Mouse (Mus musculus) adrenal gland, adult (tissue): ENCODE measurements around the gene Adamts12.
A peak's percentile ranks its signal among the peaks of the same experiment; 100 is the strongest.

ENCODE experiments used
- DNase-seq, 2 experiments: peaks; one replicate each; pipeline ENCODE4 v3.0.0; 2022 to 2023; ENCODE audit warnings: low spot score in 1 of 2; ENCODE audit not compliant: inconsistent age in 2 of 2

Gene Adamts12

DNA sequence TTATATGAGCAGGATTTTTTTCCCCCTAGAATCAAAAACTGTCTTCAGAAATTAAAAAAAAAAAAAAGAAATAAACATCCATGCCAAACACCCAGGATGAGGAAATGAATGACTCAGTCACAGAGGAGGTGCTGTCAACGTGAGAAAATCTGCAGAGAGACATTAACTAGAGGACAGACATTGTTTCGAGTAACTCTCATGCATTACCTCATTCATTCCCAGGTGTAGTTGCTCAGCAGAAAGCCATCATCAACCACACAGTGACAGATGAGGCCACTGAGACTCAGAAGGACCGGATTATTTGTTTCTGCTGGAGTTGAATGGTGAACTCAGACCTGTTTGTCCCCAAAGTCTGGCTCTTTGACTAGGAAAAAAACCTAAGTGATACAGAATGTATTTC is 81.0 kb downstream of the Adamts12 start:
- no peak for DNase-seq

DNA sequence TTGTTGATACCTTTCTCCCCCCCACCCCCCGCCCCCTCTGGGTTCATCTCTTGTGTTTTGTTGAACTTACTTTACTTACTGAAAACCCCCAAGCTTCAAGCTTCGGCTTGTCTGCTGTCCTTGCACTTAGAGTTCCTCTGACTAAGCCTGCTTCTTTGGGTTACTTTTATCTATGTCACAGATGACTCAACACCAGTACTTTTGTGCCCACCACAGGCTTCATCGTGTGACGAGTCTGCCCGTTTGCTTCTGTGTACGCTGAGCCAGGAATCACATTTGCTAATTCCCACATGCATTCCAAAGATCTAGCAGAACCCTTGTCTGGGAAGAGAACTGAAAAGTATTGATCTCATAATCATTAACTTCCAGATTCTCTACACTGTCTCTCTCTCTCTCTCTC is 94.8 kb downstream of the Adamts12 start:
- DNase-seq = peak in 1 of 2 experiments; percentile 6

DNA sequence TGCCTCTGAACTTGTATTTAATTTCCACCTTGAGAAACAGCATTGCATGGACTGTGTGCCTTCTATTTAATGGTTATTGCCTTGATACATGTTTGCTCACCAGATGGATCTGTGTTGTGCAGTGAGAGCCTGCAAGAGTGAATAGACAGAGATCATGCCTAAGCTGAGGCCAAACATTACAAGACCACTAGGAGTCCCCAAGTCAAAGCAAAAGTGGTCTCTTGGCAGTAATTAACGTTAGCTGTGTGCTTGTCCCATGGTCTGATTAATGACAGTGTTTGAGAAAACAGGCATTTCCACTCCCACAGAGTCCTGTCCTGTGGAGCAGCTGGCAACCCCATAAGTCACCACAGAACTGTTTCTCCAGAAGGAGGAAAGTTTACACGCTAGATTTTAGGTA is 96.2 kb downstream of the Adamts12 start:
- no peak for DNase-seq

DNA sequence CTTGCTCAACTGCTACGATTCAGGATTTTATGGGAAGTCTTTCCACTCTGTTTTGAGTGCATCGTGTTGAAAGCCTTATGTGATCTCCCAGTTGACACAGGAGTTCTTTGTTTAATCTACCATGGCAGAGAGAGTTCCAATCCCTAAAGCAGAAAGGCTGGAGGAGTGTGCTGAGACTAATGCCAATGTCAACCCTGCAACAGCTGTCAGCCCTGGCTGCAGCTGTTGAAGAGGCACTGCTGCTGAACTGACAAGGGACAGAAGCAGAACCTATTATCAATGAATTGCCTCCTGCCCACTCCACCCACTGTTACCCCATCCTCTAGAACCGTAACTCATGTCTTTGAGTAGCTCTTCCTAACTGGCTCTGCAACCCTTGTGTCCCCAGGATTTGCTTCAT is 101.3 kb downstream of the Adamts12 start:
- DNase-seq = no peak

DNA sequence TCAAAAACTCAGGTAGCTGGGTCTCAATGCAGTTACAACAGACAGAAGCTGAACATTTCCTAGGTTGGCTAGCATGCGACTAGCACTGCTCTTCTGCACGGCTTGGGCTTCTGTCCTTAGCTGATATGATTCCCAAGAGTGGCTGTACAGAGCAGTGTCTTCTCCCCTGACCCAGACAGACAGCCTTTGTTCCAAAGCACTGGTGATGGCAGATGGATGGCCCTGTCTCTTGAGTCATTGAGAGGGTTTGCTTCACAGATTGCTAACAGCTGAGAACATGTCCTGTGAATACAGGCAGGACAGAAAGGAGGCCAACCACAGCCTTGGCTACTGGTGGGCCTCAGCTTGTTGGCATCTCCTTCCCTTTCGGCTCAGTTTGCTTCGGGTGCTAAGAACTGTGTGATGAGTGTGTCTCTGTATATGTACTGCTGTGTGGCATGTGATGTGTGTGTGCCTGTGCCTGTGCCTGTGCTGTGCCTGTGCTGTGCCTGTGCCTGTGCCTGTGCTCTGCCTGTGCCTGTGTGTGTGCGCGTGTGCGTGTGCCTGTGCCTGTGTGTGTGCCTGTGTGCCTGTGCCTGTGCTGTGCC is 109.4 kb downstream of the Adamts12 start:
- no peak for DNase-seq

DNA sequence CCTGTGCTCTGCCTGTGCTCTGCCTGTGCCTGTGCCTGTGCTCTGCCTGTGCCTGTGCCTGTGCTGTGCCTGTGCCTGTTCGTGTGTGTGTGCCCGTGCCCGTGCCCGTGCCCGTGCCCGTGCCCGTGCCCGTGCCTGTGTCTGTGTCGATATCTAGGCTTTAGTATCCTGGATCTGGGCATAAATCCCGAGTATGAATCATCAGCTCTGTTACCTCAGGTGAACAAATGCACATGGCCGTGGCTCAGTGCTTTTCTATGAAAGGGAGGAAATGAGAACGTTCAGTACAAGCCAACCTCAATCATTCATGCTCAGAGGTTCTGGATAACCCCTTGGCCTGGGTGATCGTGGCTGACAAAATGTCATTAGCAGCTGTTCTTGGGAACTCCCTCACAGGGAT is 110.3 kb downstream of the Adamts12 start:
- no peak for DNase-seq

DNA sequence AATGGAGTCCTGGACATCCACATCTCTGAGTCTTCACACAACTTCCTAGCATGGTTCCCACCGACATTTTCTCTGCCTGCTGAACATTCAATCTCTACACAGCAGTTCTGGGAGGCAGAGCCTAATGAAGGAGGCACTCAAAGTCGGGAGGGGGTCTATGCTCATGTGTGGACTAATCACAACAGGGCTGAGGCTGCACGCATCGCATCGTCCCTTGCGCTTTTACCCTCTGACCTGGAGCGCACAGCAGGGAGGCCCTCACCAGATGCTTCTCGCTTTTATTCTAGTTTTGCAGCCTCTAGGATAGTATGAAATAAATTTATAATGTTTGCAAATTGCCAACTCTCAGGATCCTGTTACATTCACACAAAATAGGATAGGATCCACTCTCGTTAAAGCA is 112.9 kb downstream of the Adamts12 start:
- DNase-seq = no peak

DNA sequence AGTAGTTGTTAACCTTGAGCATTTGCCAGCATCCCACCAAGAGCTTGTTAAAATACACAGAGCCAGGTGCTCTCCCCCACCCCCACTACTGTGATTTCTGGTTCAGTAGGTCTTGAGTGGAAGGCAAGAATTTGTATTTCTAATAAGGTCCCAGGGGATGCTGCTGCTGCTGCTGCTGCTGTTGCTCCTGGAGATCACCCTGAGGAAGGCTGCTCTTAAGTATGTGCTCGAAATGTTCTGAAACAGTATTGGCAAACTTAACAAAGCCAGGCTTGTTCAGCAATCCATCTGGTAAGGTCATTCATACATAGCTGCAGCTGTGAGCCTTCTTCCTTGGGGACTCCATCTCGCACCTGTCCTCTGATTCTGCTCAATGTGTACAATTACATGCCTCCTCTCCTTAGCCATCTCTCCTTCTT is 115.2 kb downstream of the Adamts12 start:
- DNase-seq = no peak

DNA sequence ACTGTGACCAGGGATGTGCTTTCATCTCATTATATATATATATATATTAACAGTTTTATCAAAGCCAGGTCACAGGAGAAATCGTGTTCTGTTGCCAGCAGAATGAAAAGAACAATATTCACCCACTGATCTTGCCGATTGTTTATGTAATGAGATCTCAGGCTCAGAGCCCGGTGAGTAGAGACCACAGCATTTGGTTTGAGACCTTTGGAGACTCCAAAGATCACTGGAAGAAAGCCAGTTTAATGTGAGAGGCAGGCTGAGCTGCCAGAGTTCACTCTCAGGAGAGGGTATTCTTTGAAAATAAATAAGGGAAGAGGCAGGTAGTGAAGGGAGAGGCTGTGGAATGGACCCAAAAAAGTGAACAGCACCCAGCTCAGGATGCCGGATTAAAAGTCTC is 122.1 kb downstream of the Adamts12 start:
- no peak for DNase-seq

DNA sequence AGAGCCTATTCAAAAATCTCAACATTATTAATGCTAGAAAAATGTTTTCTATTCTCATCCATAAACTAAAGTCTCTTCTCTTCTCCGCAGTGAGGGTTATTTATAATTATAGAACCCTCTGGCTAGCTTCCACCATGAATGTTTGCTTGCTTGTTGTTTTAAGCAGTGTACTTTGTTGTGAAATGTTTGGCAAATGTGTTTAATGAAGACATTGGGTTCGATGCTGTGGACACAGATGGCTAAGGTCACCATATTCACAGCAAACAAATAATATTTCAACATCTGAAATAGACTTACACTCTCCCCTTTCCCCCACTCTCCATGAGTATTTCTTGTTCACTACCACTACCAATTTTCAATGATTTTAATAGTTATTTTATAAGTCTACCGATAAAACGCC is 125.9 kb downstream of the Adamts12 start:
- no peak for DNase-seq

DNA sequence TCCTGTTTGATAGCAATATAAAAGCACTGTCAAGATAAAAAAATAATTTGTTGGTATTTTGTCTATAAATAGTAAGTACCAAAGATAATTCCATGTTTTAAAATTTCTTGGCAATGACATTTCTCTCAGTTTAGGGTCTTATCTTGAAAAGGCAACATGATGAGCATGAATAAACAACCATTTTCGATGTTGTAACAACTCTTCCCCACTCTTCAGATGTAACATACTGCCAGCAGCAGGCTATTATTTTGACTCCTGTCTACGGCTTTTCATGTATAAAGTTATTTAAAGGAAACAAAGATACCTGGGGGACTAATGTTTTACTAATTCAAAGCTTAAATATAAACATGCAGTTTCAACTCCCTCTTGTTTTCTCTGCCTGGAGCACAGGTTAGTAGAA is 128.2 kb downstream of the Adamts12 start:
- DNase-seq = no peak

DNA sequence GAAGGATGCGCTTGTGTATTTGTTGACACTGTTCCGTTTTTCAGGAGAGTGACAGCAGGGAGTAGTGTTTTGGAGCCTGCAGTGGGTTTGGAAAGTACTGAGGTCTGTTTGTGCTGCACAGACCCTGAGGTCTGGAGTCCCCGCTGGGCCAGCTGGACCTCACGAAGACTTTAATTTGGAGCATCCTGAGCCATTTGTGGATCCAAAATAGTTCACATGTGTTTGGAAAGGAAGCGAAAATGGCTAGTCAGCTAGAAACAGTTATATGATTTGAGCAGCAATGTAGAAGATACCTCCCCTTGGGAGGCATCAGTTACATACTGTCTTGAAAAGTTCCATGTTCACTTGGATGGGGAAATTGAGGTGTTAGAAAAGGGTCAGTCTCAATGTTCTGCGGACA is 132.5 kb downstream of the Adamts12 start:
- DNase-seq = no peak

DNA sequence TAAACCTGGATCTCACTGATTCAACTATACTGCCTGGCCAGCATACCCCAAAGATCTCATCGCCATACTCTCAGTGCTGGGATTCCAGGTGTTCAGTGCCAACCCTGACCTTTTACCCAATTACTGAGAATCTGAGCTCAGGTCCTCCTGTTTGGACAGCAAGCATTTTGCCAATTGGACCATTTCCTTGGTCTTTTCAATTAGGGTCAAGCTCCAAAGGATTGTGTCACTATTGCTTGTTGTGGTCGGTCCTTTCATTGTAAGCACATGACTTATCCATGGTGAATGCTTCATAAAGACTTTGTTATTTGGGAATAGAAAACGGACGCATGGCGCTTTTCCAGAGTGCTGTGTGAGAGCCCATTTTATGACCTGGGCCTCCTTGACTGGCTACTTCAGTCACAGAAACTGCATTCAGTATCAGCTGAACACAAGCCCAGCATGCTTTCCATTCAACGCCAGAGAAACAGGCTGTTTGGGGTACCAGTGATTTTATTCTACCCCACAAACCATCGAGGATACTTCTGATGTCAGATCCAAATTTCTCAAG is 133.7 kb downstream of the Adamts12 start:
- DNase-seq = no peak

DNA sequence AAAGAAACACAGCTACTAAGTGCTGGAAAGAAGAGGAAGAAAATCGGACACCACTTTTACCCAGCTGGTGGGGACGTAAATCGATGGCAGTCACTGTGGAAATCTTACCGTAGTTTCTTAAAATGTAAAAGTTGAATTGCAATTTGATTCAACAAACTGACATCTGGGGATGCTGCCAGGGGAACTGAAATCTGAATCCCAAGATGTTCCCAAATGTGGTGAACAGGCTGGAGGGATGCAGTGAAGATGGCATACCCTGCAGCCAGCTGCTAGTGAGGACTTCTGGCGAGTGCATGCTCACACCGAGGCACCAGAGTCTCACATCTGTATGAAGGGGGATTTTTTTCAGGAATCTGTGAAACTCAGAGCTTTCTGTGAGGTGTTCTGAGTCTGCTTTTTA is 138.5 kb downstream of the Adamts12 start:
- DNase-seq = no peak

DNA sequence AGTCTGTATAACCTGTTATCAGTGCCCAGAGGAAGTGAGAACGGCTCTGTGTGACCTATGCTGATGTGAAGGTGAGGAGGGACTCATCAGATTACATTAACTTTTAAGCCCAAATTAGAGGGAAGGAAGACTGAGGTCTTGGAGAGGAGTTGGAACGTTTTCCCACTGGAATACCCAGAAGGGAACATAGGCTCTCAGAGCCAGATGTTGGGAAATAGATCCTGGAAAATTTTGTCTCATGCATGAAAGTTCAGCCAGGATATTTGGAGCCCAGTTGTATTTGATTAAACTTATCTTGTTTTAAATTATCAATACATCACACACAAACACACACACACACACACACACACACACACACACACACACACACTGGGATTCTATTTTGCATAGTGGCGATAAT is 140.3 kb downstream of the Adamts12 start:
- DNase-seq = no peak

DNA sequence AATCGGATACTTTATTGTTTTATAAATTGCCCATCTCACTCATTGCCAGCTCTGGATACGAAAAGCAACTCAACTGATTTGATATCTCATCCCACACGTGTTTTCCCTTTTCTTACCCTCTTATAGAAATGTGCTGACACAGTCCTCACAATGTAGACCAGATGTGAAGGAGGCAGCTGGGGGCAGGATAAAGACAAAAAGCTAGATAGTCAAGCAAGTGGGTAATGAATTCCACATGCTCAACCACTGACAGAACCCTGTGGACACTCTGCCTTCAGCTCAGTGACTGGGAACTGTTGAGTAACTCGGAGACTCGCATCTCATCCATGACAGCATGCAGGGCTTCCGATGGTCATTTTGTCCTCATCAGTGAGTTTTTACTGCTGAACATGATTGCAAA is 146.4 kb downstream of the Adamts12 start:
- no peak for DNase-seq

DNA sequence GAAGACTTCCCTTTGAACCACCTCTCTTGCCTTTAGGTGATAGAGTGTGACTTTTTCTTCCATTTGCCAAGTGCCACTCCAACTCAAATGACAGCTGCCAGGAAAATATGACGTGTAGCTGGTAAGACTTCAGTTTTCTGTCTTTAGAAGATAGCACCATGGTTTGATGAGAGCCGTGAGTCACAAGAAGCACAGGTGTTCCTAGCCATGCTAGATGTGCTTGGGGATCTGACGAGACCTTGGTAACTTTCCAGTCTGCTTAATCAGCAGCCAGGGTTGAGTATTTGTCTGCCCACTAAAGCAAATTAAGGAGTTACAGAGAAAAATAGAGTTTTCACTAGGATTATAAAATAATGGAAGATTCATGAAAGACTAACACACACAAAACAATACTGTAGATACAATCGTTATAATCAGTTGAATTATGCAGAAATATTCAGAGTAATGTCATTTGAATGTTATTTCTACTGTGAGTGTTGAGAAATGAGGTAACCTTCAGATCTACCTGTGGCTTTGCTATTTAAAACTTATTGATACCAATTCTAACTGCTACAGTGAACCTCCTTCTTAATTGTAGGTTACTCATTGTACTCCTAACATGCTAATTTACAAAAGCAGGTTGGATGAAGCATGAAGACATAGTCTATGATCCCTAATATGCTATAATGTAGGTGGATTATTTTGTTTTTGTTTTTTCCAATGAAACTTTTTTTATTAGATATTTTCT is 169.5 kb downstream of the Adamts12 start:
- no peak for DNase-seq

DNA sequence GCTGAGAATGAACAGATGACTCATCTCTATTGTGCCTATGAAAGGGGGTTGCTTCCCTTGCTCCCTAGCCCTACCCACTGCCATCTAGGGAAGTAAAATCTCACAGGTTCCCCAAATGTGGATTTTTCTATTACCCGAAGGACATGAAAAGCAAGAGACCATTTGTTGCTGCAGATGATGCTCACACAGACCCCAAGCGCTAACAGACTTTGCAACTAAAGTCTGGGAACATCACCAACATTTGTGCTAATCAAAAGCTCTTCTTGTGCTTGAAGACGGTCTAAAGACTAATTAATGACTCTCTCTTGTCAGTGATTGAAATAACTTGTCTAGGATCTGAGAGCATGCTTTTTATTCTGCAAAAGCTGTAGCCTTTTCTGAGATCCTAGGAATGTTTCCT is 175.8 kb downstream of the Adamts12 start:
- DNase-seq = no peak

DNA sequence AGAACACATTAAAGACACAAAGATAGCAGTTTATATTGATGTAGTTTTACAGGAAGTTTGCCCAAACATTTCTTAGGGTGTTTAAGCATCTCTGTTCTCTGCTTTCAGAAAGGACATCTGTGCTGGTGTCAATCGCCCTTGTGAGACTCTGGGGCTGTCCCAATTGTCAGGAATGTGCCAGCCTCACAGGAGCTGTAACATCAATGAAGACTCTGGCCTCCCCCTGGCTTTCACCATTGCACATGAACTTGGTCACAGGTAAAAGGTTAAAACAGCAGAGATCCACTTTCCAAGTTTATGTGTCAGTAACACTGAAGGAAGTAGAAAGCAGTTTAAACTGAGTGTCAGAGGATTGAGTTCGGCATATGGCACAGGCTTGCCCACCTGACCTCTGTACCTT is 176.7 kb downstream of the Adamts12 start:
- DNase-seq = no peak

DNA sequence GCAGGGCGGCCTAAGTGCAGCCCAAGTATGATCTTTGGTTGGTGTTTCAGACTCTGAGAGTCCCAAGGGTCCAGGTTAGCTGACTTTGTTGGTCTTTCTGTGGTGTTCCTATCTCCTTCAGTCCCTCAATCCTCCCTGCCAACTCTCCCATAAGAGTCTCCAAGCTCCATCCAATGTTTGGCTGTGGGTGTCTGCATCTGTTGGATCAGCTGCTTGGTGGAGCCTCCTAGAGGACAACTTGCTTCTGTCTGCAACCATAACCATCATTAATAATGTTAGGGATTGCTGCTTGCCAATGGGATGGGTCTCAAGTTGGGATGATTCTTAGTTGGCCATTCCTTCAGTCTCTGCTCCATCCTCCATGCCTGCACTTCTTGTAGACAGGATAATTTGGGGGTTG is 181.8 kb downstream of the Adamts12 start:
- no peak for DNase-seq

DNA sequence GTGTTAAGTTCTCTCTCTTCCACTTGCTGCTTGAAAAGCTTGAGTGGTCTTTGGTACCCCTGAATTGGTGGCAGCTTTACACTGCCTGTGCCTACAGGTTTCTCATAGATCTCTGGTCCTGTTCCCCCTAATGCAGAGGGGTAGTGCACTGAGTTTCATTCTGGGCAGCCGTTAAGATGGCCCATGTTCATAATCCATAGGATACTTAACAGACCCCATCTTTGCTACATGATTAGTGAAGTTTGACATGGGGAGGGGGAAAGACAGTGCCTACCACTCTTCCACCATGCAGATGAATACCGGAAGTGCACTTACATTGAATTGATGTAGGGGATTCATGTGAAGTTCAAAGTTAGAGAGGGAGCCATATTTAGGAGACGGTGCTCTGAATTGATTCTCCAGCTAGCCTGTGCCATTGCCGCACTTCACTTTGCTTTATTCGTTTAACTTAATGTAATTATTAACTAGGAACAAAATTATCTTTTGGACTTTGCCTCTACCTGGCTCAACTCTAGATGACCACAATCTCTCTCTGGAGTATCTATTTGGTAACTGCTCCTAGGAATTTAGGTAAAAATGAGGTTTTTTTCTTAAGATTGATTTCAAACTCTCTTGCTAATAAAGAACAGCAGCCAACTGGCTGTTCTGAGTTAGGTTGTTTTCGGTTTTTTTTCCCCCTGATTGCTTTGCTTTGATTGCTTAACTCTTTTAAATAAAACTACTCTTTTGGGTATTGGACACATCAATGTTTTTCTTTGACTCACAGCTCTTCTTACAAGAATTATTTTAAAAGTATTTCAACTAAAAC is 214.9 kb downstream of the Adamts12 start:
- no peak for DNase-seq

DNA sequence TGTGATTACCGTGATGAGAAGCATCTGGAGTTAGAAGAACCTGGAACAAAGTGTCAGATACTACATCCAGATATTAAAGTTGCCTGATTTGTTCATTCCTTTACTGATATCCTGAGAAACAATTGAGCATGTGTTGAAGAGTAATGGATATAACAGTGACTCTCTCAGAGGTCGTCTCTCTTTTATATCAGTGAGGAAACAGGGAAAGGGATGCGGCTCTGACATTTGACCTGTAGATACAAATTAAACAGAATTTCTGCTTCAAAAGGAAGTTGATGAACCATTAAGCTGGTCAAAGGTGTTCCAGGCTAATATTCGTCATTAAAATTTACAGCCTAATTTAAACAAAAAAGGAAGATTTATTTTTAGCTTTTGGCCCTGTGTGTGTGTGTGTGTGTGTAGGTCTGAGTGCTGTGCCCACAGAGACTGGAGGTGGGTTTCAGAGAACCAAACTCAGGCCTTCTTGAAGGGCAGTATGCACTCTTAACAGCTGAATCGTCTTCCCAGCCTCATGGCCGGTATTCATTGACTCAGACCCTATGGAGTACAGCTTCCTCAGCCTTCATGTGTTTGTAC is 216.2 kb downstream of the Adamts12 start:
- no peak for DNase-seq
